Mouse (Mus musculus) neural tube, embryonic 10.5 days (tissue): ENCODE measurements around the gene Usp29.
"Not testable (repeated sequence)": the region's sequence is repeated elsewhere in the genome, so short reads cannot be mapped to it uniquely, and the experiment has no call there.

Experiments used
- DNase-seq: peaks from one replicate; pipeline ENCODE4 v3.0.0-alpha.2; 2017; ENCODE audit warnings: low spot score; ENCODE audit errors: extremely low spot score

The Usp29 gene

DNA sequence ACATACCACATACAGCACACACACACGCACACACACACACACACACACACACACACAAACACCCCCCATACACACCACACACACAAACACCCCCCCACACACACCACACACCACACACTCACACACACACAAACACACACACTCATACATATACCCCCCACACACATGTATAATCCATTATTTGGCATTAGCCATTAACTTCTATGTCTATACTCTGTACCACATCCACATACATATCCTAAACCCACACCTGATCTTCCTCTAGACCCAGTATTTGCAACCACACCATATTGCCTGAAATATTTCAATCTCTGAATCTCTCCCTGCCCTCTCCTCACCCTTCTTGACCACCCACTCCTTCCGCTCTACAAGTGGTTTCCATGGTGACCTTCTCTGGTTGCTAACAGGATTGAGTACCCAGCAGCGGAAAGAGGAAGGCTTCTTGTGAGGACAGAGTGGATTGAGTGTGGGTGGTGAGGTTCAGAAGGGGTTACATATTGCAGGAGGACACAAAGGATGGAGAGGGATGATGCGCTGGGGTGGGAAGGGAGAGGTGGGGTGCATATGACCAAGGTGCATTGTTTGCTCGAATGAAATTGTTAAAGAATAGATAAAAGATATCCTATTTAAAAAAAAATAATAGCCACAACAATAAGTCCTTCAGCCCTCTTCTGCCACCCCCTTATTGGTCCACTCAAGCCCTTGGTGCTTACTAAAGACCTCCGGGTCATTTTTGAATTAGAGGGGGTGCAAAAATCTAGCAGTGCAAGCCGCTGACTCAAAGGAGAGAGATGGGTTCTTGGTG is 195.8 kb downstream of the Usp29 start:
- no peak for DNase-seq

- no peak for DNase-seq
Observed at GRCm38 (mm10) chr7:6926731-6926995, 196.3 kb downstream of the Usp29 start.

DNA sequence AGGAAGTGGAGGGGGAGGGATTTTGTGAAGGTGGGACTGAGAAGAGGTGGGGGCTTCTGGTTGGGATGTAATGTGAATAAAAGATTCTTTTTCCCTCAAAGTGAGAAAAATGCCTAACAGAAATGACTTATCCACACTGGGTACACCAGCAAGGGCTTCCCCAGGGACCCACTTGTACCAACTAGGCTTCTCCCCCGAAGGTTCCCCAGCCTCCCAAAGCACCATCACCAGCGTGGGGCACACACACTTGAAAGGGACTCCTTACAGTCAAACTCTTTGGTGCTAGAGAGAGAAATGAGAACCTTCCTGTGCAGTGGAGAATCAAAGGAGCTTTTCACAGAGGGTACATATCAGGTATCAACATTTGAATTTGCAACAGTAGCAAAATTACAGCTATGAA is 198.9 kb downstream of the Usp29 start:
- DNase-seq, result no peak

DNA sequence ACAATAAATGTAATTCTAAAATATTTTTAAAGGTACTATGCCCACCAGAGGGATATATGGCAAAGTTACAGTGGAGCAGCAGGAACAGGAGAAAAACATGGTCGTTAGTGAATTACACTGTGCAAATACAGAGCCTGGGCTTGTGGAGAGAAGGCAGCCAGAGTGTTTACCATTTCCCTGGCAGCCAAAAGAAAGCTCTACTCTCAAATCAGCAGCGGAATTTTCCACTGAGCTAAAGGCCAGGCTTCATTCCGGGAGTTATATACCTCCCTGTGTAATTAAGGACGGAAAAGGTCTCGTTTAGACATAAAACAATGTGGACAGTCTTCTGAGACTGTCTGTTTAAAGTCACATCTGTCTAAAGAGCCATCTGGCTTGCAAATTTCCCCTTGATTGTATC is 204.4 kb downstream of the Usp29 start:
- no peak for DNase-seq

DNA sequence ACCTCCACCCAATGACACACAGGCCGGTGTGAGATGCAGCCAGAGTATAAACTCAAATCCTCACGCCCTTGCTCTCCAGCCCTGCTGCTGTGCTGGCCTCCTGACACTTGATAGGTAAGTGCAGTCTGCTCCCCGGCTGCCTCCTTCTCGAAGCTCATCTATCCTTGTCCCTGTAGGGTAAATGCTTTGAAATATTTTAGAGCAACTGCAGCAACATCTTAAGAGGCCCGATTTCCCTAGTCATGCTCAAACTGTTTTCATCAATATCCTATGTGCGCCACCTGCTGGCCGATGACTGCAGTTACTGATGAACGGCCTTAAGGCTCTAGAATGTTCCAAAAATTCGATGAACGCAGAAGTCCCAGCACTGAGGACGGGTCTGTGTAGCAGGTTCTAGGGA is 206.7 kb downstream of the Usp29 start:
- DNase-seq, result peak; percentile 78

- peak; percentile 62 for DNase-seq
Observed at GRCm38 (mm10) chr7:6940761-6941231, 210.4 kb downstream of the Usp29 start.

DNA sequence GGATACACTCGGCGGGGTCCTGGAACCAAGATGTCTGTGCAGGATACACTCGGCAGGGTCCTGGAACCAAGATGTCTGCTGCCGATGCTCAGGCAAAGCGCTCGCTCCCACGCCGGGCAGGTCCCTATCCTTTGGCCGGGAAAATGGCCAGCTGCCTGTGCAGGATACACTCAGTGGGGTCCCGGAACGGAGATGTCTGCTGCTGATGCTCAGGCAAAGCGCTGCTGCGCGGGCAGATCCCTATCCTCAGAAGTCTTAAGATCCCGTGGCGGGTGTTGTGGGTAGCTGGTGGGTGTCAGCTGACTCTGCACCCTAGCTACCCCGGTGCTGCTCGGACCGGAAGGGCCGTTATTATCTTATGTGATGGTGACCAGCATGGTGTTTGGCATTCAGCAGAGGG is 217.7 kb downstream of the Usp29 start:
- DNase-seq, result not testable (repeated sequence)

DNA sequence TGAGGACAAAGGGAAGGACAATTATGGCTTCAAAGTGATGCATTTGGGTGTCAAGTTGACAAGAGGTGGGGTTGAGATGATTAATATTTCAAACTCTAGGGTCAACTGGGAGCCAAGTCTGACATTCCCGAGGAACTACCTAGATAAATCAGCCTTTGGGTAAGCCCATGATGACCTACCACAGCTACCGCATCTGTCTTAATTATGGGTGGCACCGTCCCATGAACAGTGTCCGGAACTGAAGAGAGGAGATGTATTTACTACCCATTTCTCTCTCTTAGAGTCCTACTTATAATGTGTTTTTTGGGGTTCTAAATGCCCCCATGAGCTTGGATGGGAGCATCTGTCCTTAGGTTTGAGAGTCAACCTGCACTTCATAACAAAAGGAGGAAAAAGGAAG is 226.2 kb downstream of the Usp29 start:
- DNase-seq, result no peak

DNA sequence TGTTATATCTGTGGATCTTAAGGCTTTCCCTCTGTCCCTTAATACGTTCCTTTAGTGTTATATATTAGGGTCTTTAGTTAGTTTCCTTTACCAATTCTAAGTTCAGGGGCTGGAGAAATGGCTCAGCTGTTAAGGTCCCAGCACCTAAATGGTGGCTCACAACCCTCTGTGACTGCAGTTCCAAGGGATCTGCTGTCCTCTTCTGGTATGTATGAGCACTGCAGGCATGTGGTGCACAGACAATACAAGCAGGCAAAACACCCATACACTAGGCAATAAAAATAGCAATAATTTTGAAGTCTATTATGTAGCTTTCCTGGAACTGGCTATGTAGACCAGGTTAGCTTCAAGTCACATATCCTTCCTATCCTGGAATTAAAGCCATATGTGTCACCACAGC is 228.2 kb downstream of the Usp29 start:
- DNase-seq, result no peak

DNA sequence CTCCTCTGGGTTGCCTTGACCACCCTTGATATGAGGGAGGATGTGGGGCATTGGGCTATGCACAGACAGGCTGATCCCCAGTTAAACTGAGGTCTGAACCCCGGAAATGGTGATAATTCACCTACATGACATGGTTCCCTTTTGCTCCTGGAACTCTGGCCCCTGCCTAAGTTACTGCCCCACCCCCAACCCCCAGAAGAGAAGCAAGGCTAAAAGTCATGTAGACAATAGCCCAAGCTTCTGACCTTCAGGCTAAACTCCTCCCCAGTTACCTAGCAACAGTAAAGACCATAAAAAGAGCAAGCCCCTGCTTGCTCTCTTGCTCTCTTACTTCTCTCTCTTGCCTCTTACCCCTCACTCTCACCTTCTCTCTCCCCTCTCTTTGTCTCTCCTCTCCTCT is 243.2 kb downstream of the Usp29 start:
- DNase-seq, result no peak

- DNase-seq, result no peak
Observed at GRCm38 (mm10) chr7:6976890-6977289, 246.5 kb downstream of the Usp29 start.

DNA sequence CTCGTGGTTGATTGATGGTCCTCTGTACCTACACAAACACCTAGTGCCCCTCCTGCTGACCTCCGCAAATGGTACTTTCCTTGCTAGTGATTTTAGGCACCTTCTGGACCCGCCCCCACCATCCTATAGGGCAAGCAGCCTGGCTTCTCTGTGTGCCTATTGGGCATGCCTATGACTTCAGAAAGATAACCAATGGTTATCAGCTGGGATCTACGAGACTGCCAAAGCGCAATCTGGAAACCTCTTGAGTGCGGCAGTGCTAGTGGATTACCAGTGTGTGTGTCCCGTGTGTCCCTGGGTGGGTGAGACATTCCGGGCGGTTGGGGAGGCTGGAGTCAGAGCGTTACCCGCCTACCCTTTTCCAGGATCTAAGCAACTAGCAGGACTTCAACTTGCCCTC is 264.9 kb downstream of the Usp29 start, which contains the start of gene Aurkc:
Gene Aurkc, plus strand, starts transcription at position 50 of the 400 bp plus-strand sequence.
- not testable (repeated sequence) for DNase-seq

- not testable (repeated sequence) for DNase-seq
Observed at GRCm38 (mm10) chr7:6998914-6999313, 268.5 kb downstream of the Usp29 start.

DNA sequence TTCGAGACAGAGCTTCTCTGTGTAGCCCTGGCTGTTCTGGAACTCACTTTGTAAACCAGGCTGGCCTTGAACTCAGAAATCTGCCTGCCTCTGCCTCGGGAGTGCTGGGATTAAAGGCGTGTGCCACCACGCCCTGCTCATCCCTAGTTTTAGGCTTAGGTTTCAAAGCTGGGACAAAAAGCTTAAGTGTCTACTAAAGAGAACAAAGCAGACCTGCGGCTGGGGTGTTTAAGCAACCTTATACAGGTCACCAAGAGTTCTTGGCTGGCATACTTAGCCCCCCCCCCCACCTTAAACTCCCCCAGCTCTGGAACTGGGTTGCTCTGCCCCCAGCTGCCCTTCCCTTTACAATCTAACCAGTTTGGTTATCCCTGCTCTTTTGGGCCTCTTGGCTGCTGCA is 275.1 kb downstream of the Usp29 start:
- not testable (repeated sequence) for DNase-seq
